In the genomic region with DNA sequence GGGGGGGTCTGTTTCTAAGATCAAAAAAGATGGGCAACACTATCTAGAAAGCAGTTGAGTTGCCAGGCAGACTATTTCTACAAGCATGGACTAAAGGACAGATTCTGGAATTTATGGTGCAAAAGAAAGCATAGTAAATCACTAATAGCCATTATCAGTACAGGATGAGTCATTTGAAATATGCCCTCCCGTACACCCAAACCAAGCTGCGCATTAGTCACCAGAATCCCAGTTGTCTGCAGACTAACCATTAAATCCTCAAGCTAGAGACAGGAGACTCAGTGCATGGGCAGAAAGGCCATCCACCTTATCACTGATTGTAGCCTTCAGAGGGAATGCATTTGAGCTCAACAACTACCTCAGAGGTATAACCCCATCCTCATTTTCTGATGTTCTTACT, we compare ENCODE assay signal across 24 mouse cellular contexts.
DNase-seq lines count a peak whose midpoint lies in the region; TF ChIP-seq lines count a peak whose summit lies in the region.
"Had no signal": no experiment of that assay in that cellular context is flagged by ENCODE, and none has a peak within 500 bp of the region (broad histone marks: within the 10 kb centered on the region; RNA-seq: fewer than 3 reads in every experiment).

No protein-coding gene starts in this region.

- TF ChIP-seq CTCF in C2C12 (IDR thresholded peaks at IDR 0.05; ENCODE audit: control insufficient read depth, insufficient read depth, insufficient read length) = no peak

- intact Hi-C loops in left cerebral cortex, postnatal 4 days (cut with DNase I) = no loop called here

- H3K27me3 ChIP-seq in C2C12 (ENCODE audit: control insufficient read depth, insufficient read depth, insufficient read length) = no peaks in the 10 kb centered on the region
- H3K27me3 ChIP-seq: CH12.LX; embryonic facial prominence, embryonic 12.5 days; embryonic facial prominence, embryonic 15.5 days; heart, embryonic 13.5 days; hindbrain, embryonic 12.5 days; intestine, embryonic 15.5 days had no signal

- H3ac ChIP-seq in C2C12 (ENCODE audit: control insufficient read depth, insufficient read length, low read depth) = no peak overlapping the region

- H3K4me3 ChIP-seq in C2C12 (ENCODE audit: insufficient read depth, poor library complexity, severe bottlenecking) = no peak overlapping the region
- H3K4me3 ChIP-seq: embryonic facial prominence, embryonic 12.5 days; embryonic facial prominence, embryonic 15.5 days; heart, adult 2 months; heart, embryonic 10.5 days; heart, embryonic 13.5 days; hindbrain, embryonic 12.5 days; intestine, embryonic 15.5 days had no signal

- DNase-seq in 3T3-L1 (ENCODE audit: low read depth, low spot score) = peak; percentile 65
- peak; percentile 32 for DNase-seq in adrenal gland, postnatal 14 days
- peak; percentile 52 for DNase-seq in brain, adult 2 months (ENCODE audit: low read depth, low spot score)
- no peak for DNase-seq in left cerebral cortex, postnatal 4 days
- no peak for DNase-seq in heart, postnatal 4 days
- DNase-seq: cerebellum, adult 11 months; cerebellum, adult 2 months; cerebellum, adult 9-11 months; cerebellum, postnatal 25 days; gastrocnemius, postnatal 10 days; gastrocnemius, postnatal 36 days; heart, adult 2 months; heart, postnatal 14 days; kidney, adult 11 months; kidney, adult 8-10 months had no signal

- no peaks in the 10 kb centered on the region for H3K79me3 ChIP-seq in C2C12 (ENCODE audit: low read depth)

- H3K36me3 ChIP-seq in C2C12 (ENCODE audit: control insufficient read depth, insufficient read depth) = no peaks in the 10 kb centered on the region
- H3K36me3 ChIP-seq: embryonic facial prominence, embryonic 12.5 days; embryonic facial prominence, embryonic 15.5 days; G1E; heart, embryonic 10.5 days; heart, embryonic 13.5 days; hindbrain, embryonic 12.5 days; intestine, embryonic 15.5 days had no signal

- no peaks in the 10 kb centered on the region for H3K79me2 ChIP-seq in C2C12 (ENCODE audit: control insufficient read depth, insufficient read depth)

TF ChIP-seq in C2C12, 6 proteins besides CTCF, POLR2A, EP300 and RAD21:
- TF ChIP-seq MYOG (IDR thresholded peaks at IDR 0.05; ENCODE audit: control insufficient read depth, extremely low read depth, insufficient read length) (no peak), FOSL1 (IDR thresholded peaks at IDR 0.05; ENCODE audit: insufficient read depth, low read length, poor library complexity, severe bottlenecking) (peak; percentile 42), MYOD1 (IDR thresholded peaks at IDR 0.05; ENCODE audit: control insufficient read depth, insufficient read length, low read depth) (peak; percentile 36)

Comparison
In these comparisons a context has a peak if more than half of its experiments do, and no peak if none do; other contexts are left out.
1. DNase-seq: peak in 3T3-L1 (single experiment), adrenal gland, postnatal 14 days (single experiment) and brain, adult 2 months (single experiment); none in left cerebral cortex, postnatal 4 days (single experiment) and heart, postnatal 4 days (single experiment).